Mouse (Mus musculus): ENCODE measurements at regions not wholly inside any gene's neighbourhood (a gene's known extent, or its start where the extent isn't known, plus 50 kb on each side); places are given as distances from the start of the nearest gene placed in this dataset.

GRCm38 (mm10) chr1:194524976-194525375 is 93.0 kb upstream of the Plxna2 start:
- no peak for TF ChIP-seq POLR2A (IDR thresholded peaks at IDR 0.05; ENCODE audit: borderline replicate concordance, extremely low read depth, insufficient read depth, insufficient read length, poor library complexity, severe bottlenecking)
- TF ChIP-seq CTCF (IDR thresholded peaks at IDR 0.05; ENCODE audit: borderline replicate concordance, extremely low read depth, insufficient read depth, insufficient read length): no peak
